Mouse (Mus musculus): ENCODE results near the gene Cacnb4. TPM values are rescaled to one million over a fixed set of nuclear protein-coding genes. Genes with fewer than 3 reads are reported as not detected.
A peak's percentile ranks its signal among the peaks of the same experiment; 100 is the strongest.

Cacnb4 gene
- polyA plus RNA-seq, 1 experiment from 2014 or later: 1.5 TPM

DNA sequence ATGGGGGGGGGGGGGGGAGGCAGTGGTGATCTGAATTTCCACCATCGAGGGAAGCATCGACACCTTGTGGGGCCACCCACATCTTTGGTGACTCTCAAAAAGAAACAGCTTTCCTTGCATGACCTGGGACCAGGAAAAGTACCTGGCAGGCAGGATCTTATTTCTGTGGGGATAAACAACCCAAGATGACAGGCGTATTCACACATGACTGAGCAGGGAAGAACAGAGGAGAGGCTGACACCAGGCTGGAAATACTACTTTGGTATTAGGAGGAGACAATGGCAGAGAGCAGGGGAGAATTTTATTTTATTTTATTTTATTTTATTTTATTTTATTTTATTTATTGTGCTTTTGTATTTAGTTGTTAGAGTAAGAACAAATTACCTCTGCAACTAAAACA is 164.4 kb downstream of the Cacnb4 start:
- TF ChIP-seq EP300 (IDR thresholded peaks at IDR 0.05) (no peak), CTCF (IDR thresholded peaks at IDR 0.05) (no peak)
- Histone ChIP-seq H3K4me2 (replicated peaks; ENCODE audit: low read depth, low read length) (no peak overlapping the region), H3K27ac (ENCODE audit: low read length) (no peak overlapping the region), H3K27me3 (replicated peaks; ENCODE audit: insufficient read depth, low read length) (no peaks in the 10 kb centered on the region), H3K36me3 (ENCODE audit: insufficient read depth, low read length) (no peaks in the 10 kb centered on the region), H3K4me3 (ENCODE audit: low read depth, low read length) (no peak overlapping the region), H3K9ac (replicated peaks; ENCODE audit: low read depth) (no peak overlapping the region), H3K9me3 (ENCODE audit: low read length) (no peaks in the 10 kb centered on the region), H3K4me1 (ENCODE audit: insufficient read depth, low read depth, low read length) (no peaks in the 10 kb centered on the region)
- ATAC-seq (no peak), DNase-seq (ENCODE audit: low spot score) (no peak)
- WGBS: 34% methylated on average over 3 of the region's 3 CpGs

DNA sequence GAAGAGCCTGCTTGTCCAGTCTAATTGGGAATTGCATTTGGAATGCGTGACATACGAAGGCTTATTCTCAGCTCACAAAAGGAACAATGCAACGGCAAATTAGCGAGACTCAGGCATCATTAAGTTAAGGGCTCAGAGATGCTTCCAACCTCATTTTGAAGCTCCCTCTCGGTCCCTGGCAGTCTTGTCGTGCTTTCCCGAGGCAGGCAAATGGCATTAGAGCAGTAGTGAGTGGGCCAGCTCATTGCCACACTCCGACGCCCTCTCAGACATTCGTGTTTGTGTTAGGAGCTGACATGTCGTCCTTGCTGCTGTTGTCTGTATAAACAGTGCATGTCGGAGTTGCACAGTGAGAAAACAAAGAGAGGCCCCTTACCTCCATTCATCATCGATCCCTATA is 164.8 kb downstream of the Cacnb4 start:
- Histone ChIP-seq H3K4me3 (ENCODE audit: low read depth, low read length) (no peak overlapping the region), H3K27ac (ENCODE audit: low read length) (no peak overlapping the region), H3K36me3 (ENCODE audit: insufficient read depth, low read length) (no peaks in the 10 kb centered on the region), H3K9me3 (ENCODE audit: low read length) (no peaks in the 10 kb centered on the region), H3K4me1 (ENCODE audit: insufficient read depth, low read depth, low read length) (no peaks in the 10 kb centered on the region), H3K27me3 (replicated peaks; ENCODE audit: insufficient read depth, low read length) (no peaks in the 10 kb centered on the region), H3K9ac (replicated peaks; ENCODE audit: low read depth) (no peak overlapping the region), H3K4me2 (replicated peaks; ENCODE audit: low read depth, low read length) (no peak overlapping the region)
- ATAC-seq (no peak), DNase-seq (ENCODE audit: low spot score) (no peak)
- WGBS: 31% methylated on average over 13 of the region's 13 CpGs
- no peak for TF ChIP-seq EP300 (IDR thresholded peaks at IDR 0.05)
- no peak for TF ChIP-seq CTCF (IDR thresholded peaks at IDR 0.05)

- no peak overlapping the region for H3K27ac ChIP-seq (ENCODE audit: low read length)
- H3K4me1 ChIP-seq (ENCODE audit: insufficient read depth, low read depth, low read length): peaks cover 2% of the 10 kb centered on the region; the same call in 1 of the 2 replicates
- H3K36me3 ChIP-seq (ENCODE audit: insufficient read depth, low read length): no peaks in the 10 kb centered on the region
- H3K4me3 ChIP-seq (ENCODE audit: low read depth, low read length): no peak overlapping the region
- H3K9me3 ChIP-seq (ENCODE audit: low read length): no peaks in the 10 kb centered on the region
- H3K4me2 ChIP-seq (replicated peaks; ENCODE audit: low read depth, low read length): no peak overlapping the region
- H3K9ac ChIP-seq (replicated peaks; ENCODE audit: low read depth): no peak overlapping the region
- TF ChIP-seq EP300 (IDR thresholded peaks at IDR 0.05) (no peak), CTCF (IDR thresholded peaks at IDR 0.05) (no peak)
- WGBS: 73% methylated on average over 19 of the region's 19 CpGs
- no peak for DNase-seq (ENCODE audit: low spot score)
- H3K27me3 ChIP-seq (replicated peaks; ENCODE audit: insufficient read depth, low read length): no peaks in the 10 kb centered on the region
- ATAC-seq: no peak
These were observed 166.7 kb downstream of the Cacnb4 start for GRCm38 (mm10) chr2:52509779-52510500.

DNA sequence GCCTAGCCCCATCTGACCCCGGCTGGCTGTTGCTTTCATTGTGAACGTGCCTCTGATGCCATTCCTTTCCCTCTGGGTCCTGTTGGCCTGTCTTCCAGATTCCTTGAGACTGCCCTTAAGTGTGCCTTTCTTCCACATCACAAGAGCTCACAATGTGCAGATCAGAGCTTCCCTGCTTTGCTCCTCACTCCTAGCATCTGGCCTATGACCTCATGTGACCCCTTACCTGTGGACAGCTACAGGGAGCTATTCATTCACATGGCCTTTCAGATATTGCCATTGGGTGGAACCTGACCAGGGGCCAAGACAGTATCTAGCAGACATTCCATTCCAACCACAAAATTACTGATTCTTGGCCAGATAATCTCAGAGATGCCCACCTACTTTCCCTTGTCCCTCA is 171.5 kb downstream of the Cacnb4 start:
- H3K36me3 ChIP-seq (ENCODE audit: insufficient read depth, low read length): no peaks in the 10 kb centered on the region
- no peaks in the 10 kb centered on the region for H3K27me3 ChIP-seq (replicated peaks; ENCODE audit: insufficient read depth, low read length)
- H3K9ac ChIP-seq (replicated peaks; ENCODE audit: low read depth): no peak overlapping the region
- no peaks in the 10 kb centered on the region for H3K9me3 ChIP-seq (ENCODE audit: low read length)
- H3K4me3 ChIP-seq (ENCODE audit: low read depth, low read length): no peak overlapping the region
- TF ChIP-seq CTCF (IDR thresholded peaks at IDR 0.05): no peak
- TF ChIP-seq EP300 (IDR thresholded peaks at IDR 0.05): no peak
- H3K27ac ChIP-seq (ENCODE audit: low read length): no peak overlapping the region
- no peak overlapping the region for H3K4me2 ChIP-seq (replicated peaks; ENCODE audit: low read depth, low read length)
- peaks cover 9% of the 10 kb centered on the region; the same call in 1 of the 2 replicates for H3K4me1 ChIP-seq (ENCODE audit: insufficient read depth, low read depth, low read length)
- DNase-seq (ENCODE audit: low spot score) (no peak), ATAC-seq (no peak)
- WGBS: 51% methylated on average over 2 of the region's 2 CpGs

DNA sequence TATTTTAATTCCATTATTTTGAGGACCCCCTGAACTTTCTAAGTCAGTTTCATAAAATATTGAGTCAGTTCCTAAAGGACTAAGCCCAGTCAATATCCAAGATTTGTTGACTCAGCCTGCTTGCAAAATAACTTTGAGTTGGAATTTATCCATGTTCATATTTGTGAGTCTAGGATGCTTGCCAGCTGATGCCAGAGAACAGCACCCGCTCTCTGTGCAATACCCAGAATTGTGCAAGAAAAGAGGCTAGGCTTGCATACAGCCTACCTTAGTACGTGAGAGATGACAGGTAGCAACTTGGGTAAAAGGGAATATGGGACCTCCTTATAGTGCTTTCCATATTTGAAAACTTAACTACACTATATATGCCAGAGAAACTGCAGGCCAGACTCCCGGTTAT is 171.9 kb downstream of the Cacnb4 start:
- Histone ChIP-seq H3K4me2 (replicated peaks; ENCODE audit: low read depth, low read length) (no peak overlapping the region), H3K9me3 (ENCODE audit: low read length) (no peaks in the 10 kb centered on the region), H3K27me3 (replicated peaks; ENCODE audit: insufficient read depth, low read length) (no peaks in the 10 kb centered on the region), H3K4me1 (ENCODE audit: insufficient read depth, low read depth, low read length) (peaks cover 9% of the 10 kb centered on the region; the same call in 1 of the 2 replicates), H3K4me3 (ENCODE audit: low read depth, low read length) (no peak overlapping the region), H3K9ac (replicated peaks; ENCODE audit: low read depth) (no peak overlapping the region), H3K27ac (ENCODE audit: low read length) (no peak overlapping the region), H3K36me3 (ENCODE audit: insufficient read depth, low read length) (no peaks in the 10 kb centered on the region)
- WGBS: 36% methylated on average over 3 of the region's 3 CpGs
- TF ChIP-seq EP300 (IDR thresholded peaks at IDR 0.05): peak; percentile 43; the same call in 1 of the 2 replicates
- TF ChIP-seq CTCF (IDR thresholded peaks at IDR 0.05): no peak
- ATAC-seq (peak; percentile 84), DNase-seq (ENCODE audit: low spot score) (peak; percentile 85)

- H3K4me3 ChIP-seq (ENCODE audit: low read depth, low read length): no peak overlapping the region
- TF ChIP-seq EP300 (IDR thresholded peaks at IDR 0.05): no peak
- no peak for TF ChIP-seq CTCF (IDR thresholded peaks at IDR 0.05)
- ATAC-seq: no peak
These were observed 176.8 kb downstream of the Cacnb4 start for GRCm38 (mm10) chr2:52499849-52500262.

More at GRCm38 (mm10) chr2:52499849-52500262, 176.8 kb downstream of the Cacnb4 start:
- Histone ChIP-seq H3K4me2 (replicated peaks; ENCODE audit: low read depth, low read length) (no peak overlapping the region), H3K9ac (replicated peaks; ENCODE audit: low read depth) (no peak overlapping the region), H3K4me1 (ENCODE audit: insufficient read depth, low read depth, low read length) (peaks cover 6% of the 10 kb centered on the region; the same call in 1 of the 2 replicates), H3K27ac (ENCODE audit: low read length) (no peak overlapping the region), H3K36me3 (ENCODE audit: insufficient read depth, low read length) (no peaks in the 10 kb centered on the region), H3K27me3 (replicated peaks; ENCODE audit: insufficient read depth, low read length) (no peaks in the 10 kb centered on the region), H3K9me3 (ENCODE audit: low read length) (no peaks in the 10 kb centered on the region)
- DNase-seq (ENCODE audit: low spot score): peak; percentile 31
- WGBS: 65% methylated on average over 6 of the region's 6 CpGs

Data from lung, postnatal 0 days (tissue).